Mouse (Mus musculus): ENCODE measurements around the gene Trpm8. TPM values are rescaled to one million over a fixed set of nuclear protein-coding genes. Genes with fewer than 3 reads are reported as not detected.

Gene Trpm8
- total RNA-seq, 2 experiments from 2014 or later = not detected

DNA sequence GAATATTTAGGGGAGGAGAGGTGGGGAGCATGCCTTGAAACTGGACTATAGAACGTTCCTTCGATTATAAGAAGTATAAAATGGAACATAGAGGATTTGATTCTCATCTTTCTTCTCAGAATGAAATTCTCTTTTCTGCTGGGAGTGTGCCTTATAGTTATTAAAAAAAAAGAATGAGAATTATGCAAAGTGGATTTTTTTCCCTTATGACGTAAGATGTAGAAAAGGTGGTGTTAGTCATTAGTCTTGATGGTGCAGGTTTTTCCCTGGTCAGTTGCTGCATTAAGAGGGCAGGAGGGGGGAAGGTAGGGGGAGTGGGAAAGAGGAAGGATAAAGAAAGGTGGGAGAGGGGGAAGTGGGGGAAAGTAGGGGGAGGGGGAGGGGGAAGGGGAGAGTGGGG, 4.8 kb downstream of the Trpm8 start:
- no peak for ATAC-seq (replicated peaks; ENCODE audit: low FRiP score, poor library complexity, severe bottlenecking)

DNA sequence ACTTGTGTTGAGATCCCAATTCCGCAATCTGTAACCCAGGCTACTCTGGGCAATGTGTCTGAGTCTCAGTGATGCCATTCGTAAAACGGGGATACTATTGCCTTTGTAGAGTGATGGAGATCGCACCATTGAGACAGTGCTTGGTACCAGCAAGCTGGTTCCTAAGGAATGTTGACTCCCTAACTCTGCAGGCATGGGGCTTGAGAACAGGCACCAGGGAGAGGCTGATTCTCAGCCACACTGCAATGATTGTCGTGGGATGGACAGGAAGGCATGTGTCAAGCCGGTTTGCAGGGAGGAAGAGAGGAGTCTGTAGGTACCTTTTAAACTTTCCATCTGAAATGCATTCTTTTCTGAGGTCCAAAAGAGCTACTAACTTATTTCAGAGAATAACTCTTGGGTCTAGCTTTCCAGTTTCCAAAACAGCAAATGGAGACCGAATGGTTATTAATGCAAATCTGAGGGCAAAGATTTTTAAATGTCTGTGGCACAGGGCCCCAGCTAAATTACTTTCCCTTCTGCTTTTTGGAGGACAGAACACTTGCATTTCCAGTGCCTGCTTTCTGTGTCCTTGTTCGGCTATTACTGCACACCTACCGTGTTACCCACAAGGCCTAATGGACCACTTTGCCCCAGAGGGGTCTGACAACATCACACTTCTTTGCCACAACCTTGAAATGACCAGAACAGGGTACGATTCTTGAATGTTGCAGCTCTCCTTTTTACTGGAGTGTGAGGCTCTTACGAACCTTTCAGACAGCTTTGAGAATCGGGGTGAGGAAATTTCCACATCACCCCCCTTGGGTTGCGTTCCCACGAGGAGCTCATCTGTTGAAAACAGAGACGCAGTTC, 6.1 kb downstream of the Trpm8 start:
- ATAC-seq (replicated peaks; ENCODE audit: low FRiP score, poor library complexity, severe bottlenecking) = no peak

DNA sequence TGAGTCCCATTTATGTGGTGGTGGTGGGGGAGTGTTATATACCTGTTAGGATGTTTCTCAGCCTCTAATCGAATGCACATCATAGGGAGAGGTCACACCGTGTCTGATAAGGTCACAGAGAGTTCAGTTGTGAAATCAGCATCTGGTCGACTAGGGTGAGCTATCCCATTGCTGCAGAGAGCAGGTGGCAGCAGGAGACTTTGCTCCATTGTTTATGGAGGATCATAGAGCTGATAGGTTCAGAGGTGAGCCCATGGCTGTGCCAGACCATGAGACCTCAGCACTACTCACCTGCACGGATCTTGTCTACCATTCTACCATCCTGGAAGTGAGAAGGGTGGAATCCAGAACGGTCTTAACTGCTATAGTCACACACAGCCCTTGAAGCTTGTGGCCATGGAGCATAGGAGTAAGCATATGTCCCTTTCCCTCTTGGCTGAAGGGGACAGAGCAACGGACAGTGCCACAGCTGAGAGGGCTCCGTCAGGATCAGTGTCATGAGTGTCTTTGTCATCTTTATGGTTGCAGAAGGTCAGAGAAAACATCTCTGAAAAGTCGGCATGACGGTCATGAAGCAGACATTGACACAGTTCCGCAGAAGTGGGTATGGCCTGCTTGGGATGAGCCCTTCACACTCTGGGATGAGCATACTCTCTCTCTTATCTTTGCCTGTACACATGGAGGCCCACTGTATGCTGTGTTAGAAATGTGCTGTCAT, 6.9 kb downstream of the Trpm8 start:
- peak; percentile 8 for ATAC-seq (replicated peaks; ENCODE audit: low FRiP score, poor library complexity, severe bottlenecking)

DNA sequence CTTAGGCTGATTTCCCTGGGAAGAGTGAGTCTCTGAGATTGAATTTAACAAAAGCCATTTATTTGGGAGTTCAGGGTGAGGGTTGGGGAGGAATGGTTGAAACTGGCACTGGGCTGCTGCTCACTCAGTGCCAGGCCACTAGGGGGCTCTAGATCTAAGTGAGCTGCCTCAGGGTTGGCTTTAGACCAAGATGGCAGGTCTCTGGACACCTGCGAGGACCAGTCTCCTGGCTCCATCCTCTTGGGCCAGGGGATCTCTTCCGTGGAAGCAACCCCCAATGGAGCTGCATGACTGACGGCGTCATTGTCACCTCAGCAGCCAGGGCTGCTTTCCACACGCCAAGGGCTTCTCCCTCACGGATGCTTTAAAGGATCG, 7.5 kb downstream of the Trpm8 start:
- peak; percentile 54 for ATAC-seq (replicated peaks; ENCODE audit: low FRiP score, poor library complexity, severe bottlenecking)

DNA sequence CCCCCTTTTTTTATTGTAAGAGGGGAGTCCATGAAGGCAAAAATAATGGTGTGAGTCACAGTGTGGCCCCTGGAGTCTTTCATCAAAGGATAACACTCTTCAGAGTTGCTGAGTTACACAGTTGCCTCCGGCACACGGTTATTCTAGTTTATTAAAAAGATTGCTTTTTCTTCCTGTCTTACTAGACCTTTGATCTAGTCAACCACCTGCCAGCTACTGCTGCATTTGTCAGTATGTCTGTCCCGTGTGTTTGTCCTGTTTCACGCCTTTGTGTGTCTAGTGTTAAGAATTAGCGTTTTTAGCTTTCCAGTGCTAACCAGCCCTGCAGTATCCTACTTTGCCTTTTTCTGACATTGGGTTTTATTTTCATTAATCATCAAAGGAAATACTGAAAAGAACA, 8.2 kb downstream of the Trpm8 start:
- ATAC-seq (replicated peaks; ENCODE audit: low FRiP score, poor library complexity, severe bottlenecking) = no peak

DNA sequence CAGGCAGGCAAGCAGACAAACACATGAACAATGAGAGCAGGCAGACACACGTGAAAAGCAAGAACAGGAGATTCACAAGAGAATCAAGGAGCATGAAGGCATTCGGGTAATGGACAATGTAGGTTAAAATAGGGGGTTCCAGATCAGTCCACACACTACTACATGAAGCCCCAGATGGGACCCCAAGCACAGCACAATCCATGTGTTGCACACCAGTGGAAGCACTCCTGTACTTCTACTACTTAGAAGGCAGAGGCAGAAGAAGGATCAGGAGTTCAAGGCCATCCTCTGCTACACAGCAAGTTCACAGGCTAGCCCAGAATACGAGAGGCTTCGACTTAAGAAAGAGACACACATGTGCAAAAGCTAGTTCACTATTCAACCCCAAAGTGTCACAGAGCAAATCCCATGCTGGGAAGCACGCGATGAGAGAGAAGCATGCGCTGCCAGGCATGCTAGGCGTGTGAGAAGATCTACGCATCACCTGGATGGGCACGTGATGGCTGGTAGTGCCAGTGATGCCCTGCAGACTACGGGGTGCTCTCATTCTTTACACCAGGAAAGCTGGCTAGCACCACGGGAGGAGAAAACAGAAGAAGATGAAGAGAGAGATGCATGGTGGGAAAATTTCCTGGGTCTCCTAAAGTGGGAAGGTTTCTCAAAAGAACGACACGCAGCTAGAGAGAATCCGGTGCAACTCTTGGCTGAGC, 8.8 kb downstream of the Trpm8 start:
- ATAC-seq (replicated peaks; ENCODE audit: low FRiP score, poor library complexity, severe bottlenecking) = no peak

DNA sequence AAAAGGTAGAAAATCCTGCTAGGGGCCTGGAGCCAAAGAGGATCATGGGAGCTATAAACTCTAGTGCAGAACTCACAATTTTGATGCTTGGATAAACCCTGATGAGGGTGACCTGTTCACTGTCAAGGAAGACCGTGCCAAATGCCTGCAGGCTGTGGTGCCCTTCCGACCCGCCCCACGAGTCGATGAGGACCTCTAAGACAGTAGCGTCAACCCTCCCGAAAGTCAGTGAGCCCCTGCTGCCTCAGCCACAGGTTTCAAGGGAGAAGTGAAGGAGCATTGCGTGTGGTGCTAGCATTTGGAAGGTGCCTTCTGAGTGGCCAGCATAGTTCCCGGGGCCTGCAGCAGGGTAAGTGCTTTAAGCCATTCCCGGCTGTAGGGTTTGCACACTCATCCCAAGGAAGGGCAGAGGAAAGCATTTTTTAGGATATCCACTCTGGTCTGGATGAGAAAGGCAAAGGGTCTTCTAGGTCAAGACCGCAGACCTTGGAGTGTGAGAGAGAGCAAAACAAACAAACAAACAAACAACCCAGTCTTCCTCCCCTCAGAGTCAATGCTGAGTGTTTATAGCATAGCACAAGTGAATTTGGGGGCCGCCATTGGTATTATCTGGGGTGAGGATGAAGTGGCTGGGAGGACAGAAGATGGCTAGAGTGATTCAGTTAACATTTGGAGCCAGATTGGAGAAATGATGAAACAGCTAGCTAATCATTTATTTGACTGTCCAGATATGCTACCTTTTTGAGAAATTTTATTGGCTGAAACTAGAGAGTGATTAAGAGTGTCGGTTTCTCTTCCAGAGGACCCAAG, 9.6 kb downstream of the Trpm8 start:
- no peak for ATAC-seq (replicated peaks; ENCODE audit: low FRiP score, poor library complexity, severe bottlenecking)

DNA sequence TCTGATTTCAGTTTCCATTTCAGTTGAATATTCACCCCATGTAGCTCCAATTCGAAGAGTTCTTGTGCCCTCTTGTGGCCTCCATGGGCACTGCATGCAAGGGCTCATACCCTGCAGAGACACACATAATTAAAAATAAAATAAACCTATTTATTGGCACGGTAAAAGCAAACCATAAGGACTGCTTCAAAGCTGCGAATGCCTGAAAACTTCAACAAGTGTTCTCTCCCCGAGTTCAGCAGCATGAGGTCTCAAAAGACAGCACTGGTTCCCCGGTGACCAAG, 10.2 kb downstream of the Trpm8 start:
- ATAC-seq (replicated peaks; ENCODE audit: low FRiP score, poor library complexity, severe bottlenecking) = peak; percentile 20; the same call in 1 of the 2 replicates

DNA sequence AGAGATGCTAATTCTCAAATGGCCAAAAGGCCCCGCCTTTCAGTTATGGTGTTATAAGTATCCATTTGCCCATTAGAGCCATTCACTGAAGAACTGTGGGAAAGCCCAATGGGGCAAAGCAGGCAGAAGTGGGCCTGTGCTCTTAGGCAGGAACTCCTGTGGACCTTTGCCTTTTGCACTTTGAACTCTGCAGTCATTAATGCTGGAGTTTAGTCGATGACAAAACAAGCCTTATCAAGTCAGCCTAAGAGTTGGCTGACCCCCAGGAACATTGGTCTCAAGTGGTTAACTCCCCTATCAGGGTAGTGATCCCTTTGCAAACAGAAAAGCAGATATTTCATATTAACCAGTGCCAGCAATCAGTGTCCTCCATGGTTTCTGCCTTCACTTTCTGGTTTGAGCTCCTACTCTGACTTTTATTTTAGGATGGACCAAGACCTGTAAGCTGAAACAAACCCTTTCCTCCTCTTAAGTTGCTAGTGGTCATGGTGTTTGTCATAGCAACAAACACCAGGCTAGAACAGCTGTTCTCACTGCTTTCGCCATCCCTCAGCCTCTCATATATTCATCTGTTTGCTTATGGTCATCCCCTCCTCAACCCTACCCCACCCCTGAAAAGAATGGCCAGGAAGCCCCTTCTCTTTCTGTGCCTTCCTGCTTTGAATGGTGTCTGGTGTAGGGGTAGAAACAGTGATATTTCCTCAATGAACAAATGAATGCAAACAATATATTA, 10.8 kb downstream of the Trpm8 start:
- no peak for ATAC-seq (replicated peaks; ENCODE audit: low FRiP score, poor library complexity, severe bottlenecking)

DNA sequence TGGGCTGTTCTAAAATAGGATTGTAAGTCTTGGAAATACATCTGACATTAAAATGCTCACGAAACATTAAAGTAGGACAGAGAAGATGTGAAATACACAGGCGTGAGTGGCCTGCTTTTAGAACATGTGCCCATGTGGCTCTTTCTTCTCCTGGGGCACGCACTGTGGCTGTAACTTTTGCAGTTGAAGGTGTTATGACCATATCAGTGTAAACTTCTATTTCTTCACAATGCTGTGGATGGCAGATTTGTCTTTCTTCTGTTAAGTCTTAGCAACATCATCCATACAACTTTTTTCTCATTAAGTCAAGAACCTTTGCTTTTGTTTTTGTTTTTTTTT, 11.3 kb downstream of the Trpm8 start:
- ATAC-seq (replicated peaks; ENCODE audit: low FRiP score, poor library complexity, severe bottlenecking) = no peak

DNA sequence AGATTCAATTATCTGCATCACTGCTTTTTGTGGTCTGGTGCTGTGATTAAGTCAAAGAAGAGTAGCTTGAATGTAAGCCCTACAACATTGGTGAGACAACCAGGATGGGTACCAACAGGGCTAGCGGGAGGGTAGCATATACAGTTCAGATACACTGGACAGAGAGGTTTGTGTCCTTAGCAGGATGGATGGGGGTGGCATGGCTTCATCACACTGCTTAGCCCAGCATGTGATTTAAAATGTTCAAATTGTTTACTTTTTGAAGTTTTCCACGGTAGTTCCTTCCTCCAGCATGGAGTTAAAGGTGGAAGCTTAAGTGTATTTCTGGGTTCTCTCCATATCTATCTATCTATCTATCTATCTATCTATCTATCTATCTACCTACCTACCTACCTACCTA, 11.7 kb downstream of the Trpm8 start:
- ATAC-seq (replicated peaks; ENCODE audit: low FRiP score, poor library complexity, severe bottlenecking) = no peak

DNA sequence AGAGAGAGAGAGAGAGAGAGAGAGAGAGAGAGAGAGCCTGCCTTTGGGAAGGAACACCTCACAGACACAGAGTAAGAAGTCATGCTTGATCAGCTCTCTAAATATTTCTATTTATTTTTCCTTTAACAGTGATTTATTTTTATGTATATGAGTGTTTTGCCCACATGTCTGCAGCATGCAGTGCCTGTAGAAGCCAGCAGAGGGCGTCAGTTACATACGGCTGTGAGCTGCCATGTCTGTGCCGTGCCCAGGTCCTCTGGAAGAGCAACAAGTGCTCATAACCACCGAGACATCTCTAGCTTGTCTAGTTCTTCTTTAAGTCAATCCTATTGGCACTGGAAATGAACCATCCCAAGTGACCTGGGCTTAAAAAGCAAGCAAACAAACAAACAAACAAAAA, 12.5 kb downstream of the Trpm8 start:
- ATAC-seq (replicated peaks; ENCODE audit: low FRiP score, poor library complexity, severe bottlenecking) = 0 out of 2 replicates have a peak, but pooled peaks have one; percentile 32

DNA sequence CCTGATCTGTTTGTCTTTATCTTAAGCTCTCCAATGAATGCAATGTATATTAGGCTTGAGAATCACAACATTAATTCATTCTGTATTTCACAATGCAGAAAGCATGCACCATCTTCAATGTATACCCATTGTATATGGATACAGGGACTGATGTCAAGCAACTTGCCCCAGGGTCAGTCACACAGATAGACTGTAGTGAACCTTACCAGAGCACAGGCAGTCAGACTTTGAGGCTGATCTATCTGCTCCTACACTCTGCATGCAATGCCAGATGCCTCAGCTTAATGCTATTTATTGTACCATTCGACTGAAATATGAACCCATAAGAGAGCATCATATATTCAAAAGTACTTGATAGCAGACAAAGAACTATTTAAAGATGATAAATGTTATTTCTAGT, 13.1 kb downstream of the Trpm8 start:
- no peak for ATAC-seq (replicated peaks; ENCODE audit: low FRiP score, poor library complexity, severe bottlenecking)

DNA sequence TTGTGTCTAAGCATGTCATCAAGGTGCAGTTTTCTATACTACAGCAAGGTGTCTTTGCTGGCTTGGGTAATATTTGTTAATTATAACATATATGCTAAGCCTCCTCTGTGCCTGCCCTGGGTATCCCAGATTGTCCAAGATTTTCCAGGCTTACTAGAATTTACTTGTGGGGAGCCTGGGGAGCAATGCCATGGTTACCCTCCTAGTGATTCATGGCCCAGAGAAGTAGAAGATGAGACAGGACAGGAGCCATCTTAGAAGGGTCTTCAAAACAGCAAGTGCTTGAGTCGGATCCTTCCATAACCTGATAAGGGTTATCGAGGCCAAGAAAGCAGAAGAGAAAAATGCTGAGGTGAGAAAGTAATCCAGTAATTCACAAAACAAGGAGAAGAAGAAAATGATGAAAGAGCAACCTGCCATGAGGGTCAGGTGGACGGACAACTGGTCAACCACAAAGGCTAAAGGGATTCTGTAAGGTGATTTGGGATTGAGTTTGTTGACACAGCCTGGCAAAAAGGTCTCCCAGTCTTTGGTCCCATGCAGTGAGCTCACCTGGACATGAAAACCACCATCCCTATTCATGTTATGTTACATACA, 14.0 kb downstream of the Trpm8 start:
- ATAC-seq (replicated peaks; ENCODE audit: low FRiP score, poor library complexity, severe bottlenecking) = no peak

DNA sequence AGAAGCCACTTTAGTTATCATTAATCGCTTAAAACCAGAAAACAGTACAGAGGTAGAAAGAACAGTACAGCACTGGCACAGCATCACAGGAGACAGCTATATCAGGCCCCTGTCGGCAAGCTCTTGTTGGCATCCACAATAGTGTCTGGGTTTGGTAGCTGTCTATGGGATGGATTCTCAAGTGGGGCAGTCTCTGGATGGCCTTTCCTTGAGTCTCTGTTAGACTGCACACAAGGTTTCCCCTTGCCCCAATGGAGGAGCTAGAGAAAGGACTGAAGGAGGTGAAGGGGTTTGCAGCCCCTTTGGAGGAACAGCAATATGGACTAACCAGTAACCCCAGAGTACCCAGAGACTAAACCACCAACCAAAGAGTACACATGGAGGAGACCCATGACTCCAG, 14.6 kb downstream of the Trpm8 start:
- ATAC-seq (replicated peaks; ENCODE audit: low FRiP score, poor library complexity, severe bottlenecking) = no peak

DNA sequence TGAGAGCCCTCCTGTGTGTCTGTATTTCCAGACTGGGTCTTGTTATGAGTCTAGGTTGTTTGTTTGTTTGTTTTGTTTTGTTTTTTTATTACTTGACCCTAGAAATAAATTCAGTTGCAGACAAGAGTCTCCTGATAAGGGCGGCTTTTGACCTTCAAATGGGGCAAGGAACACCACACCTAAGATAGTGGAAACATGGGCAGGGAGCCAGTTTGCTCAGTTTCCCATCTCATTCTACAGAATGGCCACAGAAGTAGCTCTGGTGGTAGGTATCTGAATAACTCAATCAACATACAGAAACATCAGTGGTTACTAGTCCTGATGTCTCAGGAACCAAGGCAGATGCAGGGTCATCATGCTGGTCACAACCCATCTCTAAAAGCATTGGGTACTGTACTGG, 17.2 kb downstream of the Trpm8 start:
- no peak for ATAC-seq (replicated peaks; ENCODE audit: low FRiP score, poor library complexity, severe bottlenecking)

DNA sequence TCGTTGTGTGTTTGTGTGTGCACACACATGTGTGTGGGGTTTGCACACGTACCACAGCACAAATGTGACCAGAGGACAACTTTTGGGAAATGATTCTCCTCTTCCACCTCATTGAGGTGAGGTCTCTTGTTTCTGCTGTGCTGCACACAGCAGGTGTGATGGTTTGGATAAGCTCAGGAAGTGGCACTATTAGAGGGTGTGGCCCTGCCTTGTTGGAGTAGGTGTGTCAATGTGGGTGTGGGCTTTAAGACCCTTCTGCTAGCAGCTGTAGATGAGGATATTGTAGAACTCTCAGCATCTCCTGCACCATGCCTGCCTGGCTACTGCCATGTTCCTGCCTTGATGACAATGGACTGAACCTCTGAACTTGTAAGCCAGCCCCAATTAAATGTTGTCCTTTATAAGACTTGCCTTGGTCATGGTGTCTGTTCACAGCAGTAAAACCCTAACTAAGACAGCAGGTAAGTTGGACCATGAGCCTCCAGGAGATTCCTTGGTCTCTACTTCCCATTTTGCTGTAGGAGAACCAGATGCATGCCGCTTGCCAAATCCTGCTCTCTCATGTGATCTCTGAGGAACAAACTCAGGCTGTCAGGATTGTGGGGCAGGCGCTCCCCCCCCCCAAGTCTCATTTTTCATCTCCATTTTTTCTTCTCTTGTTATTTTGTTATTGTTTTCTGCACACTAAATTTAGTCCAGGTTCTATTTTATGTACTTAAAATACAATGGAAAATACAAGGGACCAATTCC, 18.9 kb downstream of the Trpm8 start:
- 0 out of 2 replicates have a peak, but pooled peaks have one; percentile 2 for ATAC-seq (replicated peaks; ENCODE audit: low FRiP score, poor library complexity, severe bottlenecking)

DNA sequence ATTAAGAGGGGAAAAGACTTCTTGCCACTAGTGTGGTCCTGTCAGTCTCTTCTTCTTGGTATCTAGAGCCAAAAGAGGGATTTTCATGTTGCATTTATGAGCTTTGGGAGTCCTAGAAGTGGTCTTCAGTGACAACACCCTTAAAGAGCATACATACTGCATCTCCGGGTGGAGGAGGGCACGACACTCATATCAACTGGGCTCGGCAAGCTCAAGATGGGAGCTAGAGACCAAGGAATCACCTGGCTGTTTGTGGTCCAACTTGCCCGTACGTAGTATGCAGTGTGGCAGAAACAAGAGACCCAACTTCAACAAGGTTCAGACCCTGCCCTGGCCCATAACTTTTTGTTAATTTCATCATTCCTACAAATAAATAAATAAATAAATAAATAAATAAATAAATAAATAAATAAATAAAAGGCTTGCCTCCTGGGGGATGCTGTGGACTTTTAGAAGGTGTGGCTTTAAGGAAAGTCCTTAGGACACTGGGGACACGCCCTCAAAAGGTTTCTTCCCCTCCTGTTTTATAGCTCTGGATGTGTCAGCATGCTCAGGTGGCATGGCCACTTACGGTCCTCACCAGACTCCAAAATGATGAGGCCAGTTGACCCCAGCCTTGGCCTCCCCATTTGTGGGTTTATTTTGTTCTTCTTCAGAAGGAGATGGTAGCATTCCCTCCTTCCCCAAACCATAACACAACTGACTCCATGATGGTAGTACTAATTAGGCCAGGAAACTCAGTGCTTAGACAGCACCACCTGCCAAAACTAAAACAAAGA, 20.2 kb downstream of the Trpm8 start:
- ATAC-seq (replicated peaks; ENCODE audit: low FRiP score, poor library complexity, severe bottlenecking) = no peak
